Mouse (Mus musculus) neutrophil, adult 65 days (primary cell): ENCODE data around the gene Dicer1. TPM values are rescaled to one million over a fixed set of nuclear protein-coding genes. Genes with fewer than 3 reads are reported as not detected.

Experiments used
- total RNA-seq: library from RNA; stranded (reverse); gene quantifications from 2 replicates; pipeline ENCODE4 v1.2.4, GENCODE M21; 2023

Gene Dicer1
- total RNA-seq: 25.8 and 37.9 TPM in 2 replicates

DNA sequence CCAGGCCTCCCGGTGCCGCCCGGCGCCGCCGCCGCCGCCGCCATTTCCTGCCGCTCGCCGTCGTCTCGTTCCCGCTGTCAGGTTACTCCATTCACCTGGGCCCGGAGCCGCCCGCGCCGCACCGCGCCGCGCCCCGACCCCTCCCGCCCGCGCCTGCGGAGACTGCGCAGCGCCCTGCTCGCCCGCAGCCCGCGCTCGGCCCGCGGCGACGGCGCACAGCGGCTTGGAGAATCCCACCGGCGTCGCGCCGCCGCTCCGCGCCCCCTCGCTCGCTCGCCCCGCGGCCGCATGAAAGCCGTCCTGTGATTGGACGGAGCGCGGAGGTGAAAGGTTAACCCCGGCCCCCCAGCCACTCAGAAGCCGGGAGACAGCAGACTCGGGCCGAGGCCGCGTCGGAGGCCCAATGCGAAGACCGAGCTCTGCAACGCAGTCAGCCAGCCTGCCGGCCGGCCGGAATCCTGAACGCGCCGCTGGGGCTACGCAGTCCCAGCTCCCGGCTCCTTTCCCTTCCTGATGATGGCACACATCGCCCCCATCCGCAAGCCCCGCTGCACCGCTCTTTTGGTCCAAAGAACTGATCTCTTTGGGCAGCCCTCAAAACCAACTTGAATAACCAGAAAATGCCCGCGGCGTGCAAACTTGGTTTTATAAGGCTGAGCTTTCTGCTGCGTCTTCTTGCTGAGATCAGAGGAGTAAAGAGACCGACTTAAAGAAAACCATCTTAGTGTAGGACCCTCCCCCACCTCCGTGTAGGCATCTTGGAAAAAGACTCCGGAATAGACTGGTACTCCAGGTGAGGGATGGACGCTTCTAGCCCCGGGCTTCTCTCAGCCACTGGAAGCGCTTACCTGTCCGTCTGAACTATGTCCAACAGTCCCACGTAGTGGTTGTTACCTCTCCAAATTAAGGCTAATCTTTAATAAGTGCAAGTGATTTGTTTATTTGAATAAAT is at the start of gene Dicer1:
TSS of gene Dicer1 (minus strand) at position 139 of the 952 bp plus-strand sequence.

Other genes with a start within 250 kb of the Dicer1 start
- 0.11 and 0.47 TPM in 2 replicates for gene Clmn, start 113.1 kb upstream of the Dicer1 start, total RNA-seq